In genomic region chr19:36820469-36820868, GRCm38 (mm10) we compare ENCODE assay signal across 12 mouse cellular contexts.
"Had no signal": no experiment of that assay in that cellular context is flagged by ENCODE, and none has a peak within 500 bp of the region (broad histone marks: within the 10 kb centered on the region; RNA-seq: fewer than 3 reads in every experiment).

No protein-coding gene starts in this region.

- H3K9me3 ChIP-seq: limb, embryonic 15.5 days; liver, embryonic 13.5 days; midbrain, embryonic 15.5 days; neural tube, embryonic 12.5 days had no signal

- H3K36me3 ChIP-seq: limb, embryonic 15.5 days; liver, embryonic 13.5 days; midbrain, embryonic 15.5 days; neural tube, embryonic 12.5 days had no signal

- ATAC-seq: hindbrain, postnatal 0 days; liver, postnatal 0 days; midbrain, embryonic 15.5 days had no signal

- H3K27ac ChIP-seq: hindbrain, postnatal 0 days; limb, embryonic 15.5 days; liver, embryonic 13.5 days; midbrain, embryonic 15.5 days; neural tube, embryonic 12.5 days had no signal

- H3K4me1 ChIP-seq: neural tube, embryonic 12.5 days had no signal

- H3K9ac ChIP-seq: limb, embryonic 15.5 days; liver, embryonic 13.5 days; liver, postnatal 0 days; midbrain, embryonic 15.5 days; neural tube, embryonic 12.5 days had no signal

- H3K4me3 ChIP-seq: limb, embryonic 15.5 days; liver, embryonic 13.5 days; midbrain, embryonic 15.5 days; neural tube, embryonic 12.5 days had no signal

- H3K4me2 ChIP-seq: limb, embryonic 15.5 days; liver, embryonic 13.5 days; midbrain, embryonic 15.5 days; neural tube, embryonic 12.5 days had no signal

- H3K27me3 ChIP-seq: limb, embryonic 15.5 days; liver, embryonic 13.5 days; midbrain, embryonic 15.5 days; neural tube, embryonic 12.5 days had no signal

- DNase-seq: kidney, adult 18-20 months; kidney, postnatal 25 days; layer of hippocampus, adult 9-11 months; layer of hippocampus, postnatal 36 days; liver, embryonic 13.5 days; liver, postnatal 0 days; thymus, adult 18-20 months; thymus, postnatal 14 days had no signal
